Mouse (Mus musculus) cortical plate, adult 2 months (tissue): ENCODE measurements at regions not wholly inside any gene's neighbourhood (a gene's known extent, or its start where the extent isn't known, plus 50 kb on each side); places are given as distances from the start of the nearest gene placed in this dataset.

Experiments
- CTCF ChIP-seq: fragments of 200-500 bp; IDR thresholded peaks from 2 replicates; pipeline ENCODE4 v1.5.1; 2011; ENCODE audit warnings: mild to moderate bottlenecking, control low read depth, low read length; ENCODE audit not compliant: insufficient read depth; ENCODE audit errors: extremely low read depth
- POLR2A ChIP-seq: fragments of 200-500 bp; IDR thresholded peaks from 2 replicates; pipeline ENCODE4 v1.6.1; 2011; ENCODE audit warnings: mild to moderate bottlenecking, low read length, control low read depth; ENCODE audit not compliant: insufficient read depth; ENCODE audit errors: extremely low read depth

- TF ChIP-seq POLR2A = no peak
- TF ChIP-seq CTCF = no peak
Observed at GRCm38 (mm10) chr9:61827014-61827413, 87.3 kb downstream of the Rplp1 start.
